Mouse (Mus musculus) limb, embryonic 11.5 days (tissue): ENCODE measurements around the gene Crb2. TPM values are rescaled to one million over a fixed set of nuclear protein-coding genes. Genes with fewer than 3 reads are reported as not detected.

Experiments
- ATAC-seq: fragments of 200-750 bp; cut with Nextera tagmentation; 2 replicates; pipeline ENCODE4 v1.8.0; 2017; ENCODE audit warnings: low read depth; ENCODE audit not compliant: insufficient number of reproducible peaks, low FRiP score, low TSS enrichment
- DNase-seq: peaks from one replicate; pipeline ENCODE4 v3.0.0-alpha.2; 2015; ENCODE audit warnings: low spot score
- H3K27ac ChIP-seq: fragments of 300-500 bp; sonication (generic); replicated peaks from 2 replicates; pipeline ENCODE4 v1.5.1; 2014; ENCODE audit warnings: low read depth, mild to moderate bottlenecking, low read length
- H3K27me3 ChIP-seq: fragments of 300-500 bp; sonication (generic); 2 replicates; pipeline ENCODE4 v1.6.1; 2014; ENCODE audit warnings: mild to moderate bottlenecking, low read length, mixed read lengths; ENCODE audit not compliant: control insufficient read depth, insufficient read depth
- H3K36me3 ChIP-seq: fragments of 300-500 bp; sonication (generic); 2 replicates; pipeline ENCODE4 v1.6.1; 2014; ENCODE audit warnings: mild to moderate bottlenecking, low read length, moderate library complexity, mixed read lengths; ENCODE audit not compliant: control insufficient read depth, insufficient read depth
- H3K4me1 ChIP-seq: fragments of 300-500 bp; sonication (generic); 2 replicates; pipeline ENCODE4 v1.6.1; 2014; ENCODE audit warnings: low read length, mixed read lengths; ENCODE audit not compliant: control insufficient read depth, insufficient read depth
- H3K4me2 ChIP-seq: fragments of 300-500 bp; sonication (generic); 2 replicates; pipeline ENCODE4 v1.6.1; 2014; ENCODE audit warnings: low read depth, mild to moderate bottlenecking, moderate library complexity; ENCODE audit not compliant: severe bottlenecking
- H3K4me3 ChIP-seq: fragments of 300-500 bp; sonication (generic); 2 replicates; pipeline ENCODE4 v1.5.1; 2014; ENCODE audit warnings: low read depth, low read length
- H3K9ac ChIP-seq: fragments of 300-500 bp; sonication (generic); 2 replicates; pipeline ENCODE4 v1.6.1; 2014; ENCODE audit warnings: mild to moderate bottlenecking, low read length
- H3K9me3 ChIP-seq: fragments of 300-500 bp; sonication (generic); 2 replicates; pipeline ENCODE4 v1.6.1; 2016; ENCODE audit warnings: low read length; ENCODE audit not compliant: control insufficient read depth
- WGBS: fragments of 180-500 bp; shearing (Covaris S2); extraction: QIAGEN DNeasy Blood & Tissue Kit; methylation state at CpG from one replicate; pipeline ENCODE4 v1.1.7; 2014; 5-methylcytosine and 5-hydroxymethylcytosine counted together
- polyA plus RNA-seq: library from polyadenylated mRNA; unstranded; fragments of >200 nt; fragmentation: Nextera tagmentation; extraction: Ambion mirVana; gene quantifications from 2 replicates; pipeline ENCODE4 v1.2.1, GENCODE M21; 2014

Gene Crb2
- polyA plus RNA-seq = 0.80 and 0.82 TPM in 2 replicates

DNA sequence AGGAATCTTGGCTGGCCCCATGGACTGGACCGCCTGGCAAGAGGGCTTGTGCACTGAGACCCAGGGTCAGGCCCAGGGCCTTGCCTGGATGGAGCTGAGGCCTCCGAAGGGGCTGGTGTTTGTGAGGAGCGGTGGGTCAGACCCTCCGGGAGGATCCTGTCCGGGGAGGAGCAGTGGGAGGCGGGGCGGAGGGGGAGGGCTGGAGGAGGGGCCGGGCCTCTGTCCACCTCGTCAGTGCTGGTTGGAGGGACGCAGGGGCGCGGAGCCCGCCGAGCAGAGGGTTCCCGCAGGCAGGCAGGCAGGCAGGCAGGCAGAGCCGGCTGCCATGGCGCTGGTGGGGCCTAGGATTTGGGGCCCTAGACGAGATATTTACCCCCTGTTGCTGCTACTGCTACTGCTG, at the start of gene Crb2:
Gene Crb2, plus strand, starts transcription at position 234 of the 400 bp plus-strand sequence.
- Histone ChIP-seq H3K27me3 (peaks cover 5% of the 10 kb centered on the region; the same call in 1 of the 2 replicates), H3K9me3 (no peaks in the 10 kb centered on the region), H3K4me3 (peak within 1 kb of the TSS; percentile 24), H3K9ac (no peak within 1 kb of the TSS), H3K4me2 (peak within 1 kb of the TSS; percentile 50), H3K36me3 (no peaks in the 10 kb centered on the region; the same call in 1 of the 2 replicates), H3K4me1 (peaks cover 37% of the 10 kb centered on the region), H3K27ac (no peak within 1 kb of the TSS)
- 1% methylated on average over 17 of the region's 18 CpGs for WGBS
- DNase-seq = peak; percentile 72
- ATAC-seq = peak; percentile 8; the same call in 1 of the 2 replicates

GRCm38 (mm10) chr2:37731241-37731801, 44.7 kb upstream of the Crb2 start:
- ATAC-seq (no peak), DNase-seq (no peak)
- no peak overlapping the region for H3K9ac ChIP-seq
- 88% methylated on average over 5 of the region's 5 CpGs for WGBS
- no peak overlapping the region for H3K4me2 ChIP-seq
- H3K9me3 ChIP-seq = no peaks in the 10 kb centered on the region
- no peak overlapping the region for H3K27ac ChIP-seq
- no peak overlapping the region for H3K4me3 ChIP-seq
- H3K27me3 ChIP-seq = no peaks in the 10 kb centered on the region
- H3K36me3 ChIP-seq = no peaks in the 10 kb centered on the region
- peaks cover 4% of the 10 kb centered on the region; the same call in 1 of the 2 replicates for H3K4me1 ChIP-seq

- no peak overlapping the region for H3K4me2 ChIP-seq
- DNase-seq (no peak), ATAC-seq (no peak)
- H3K9me3 ChIP-seq = no peaks in the 10 kb centered on the region
- H3K4me1 ChIP-seq = peaks cover 4% of the 10 kb centered on the region; the same call in 1 of the 2 replicates
- 0 out of 2 replicates have a peak overlapping the region, but pooled peaks have one; percentile 39 for H3K9ac ChIP-seq
- no peak overlapping the region for H3K4me3 ChIP-seq
- H3K27ac ChIP-seq = no peak overlapping the region
- no peaks in the 10 kb centered on the region for H3K36me3 ChIP-seq
- H3K27me3 ChIP-seq = no peaks in the 10 kb centered on the region
- WGBS = 26% methylated on average over 17 of the region's 17 CpGs
Measured at GRCm38 (mm10) chr2:37734979-37735806, 40.9 kb upstream of the Crb2 start.

DNA sequence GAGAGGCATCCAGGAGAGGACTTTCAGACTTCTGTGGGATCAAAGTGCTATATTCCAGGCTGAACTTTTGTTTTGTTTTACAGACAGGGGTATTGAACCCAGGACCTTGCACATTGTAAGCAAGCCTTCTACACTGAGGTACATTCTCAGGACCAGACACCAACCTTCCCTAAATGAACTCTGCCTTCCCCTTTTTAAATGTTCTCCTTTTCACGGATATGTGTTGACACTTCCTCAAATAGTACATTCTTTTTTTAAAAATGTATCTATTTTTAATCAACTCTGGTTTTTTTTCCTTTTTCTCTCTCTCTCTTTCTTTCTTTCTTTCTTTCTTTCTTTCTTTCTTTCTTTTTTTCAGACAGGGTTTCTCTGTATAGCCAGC, 40.3 kb upstream of the Crb2 start:
- H3K9ac ChIP-seq = 0 out of 2 replicates have a peak overlapping the region, but pooled peaks have one; percentile 39
- DNase-seq (no peak), ATAC-seq (no peak)
- no peak overlapping the region for H3K4me3 ChIP-seq
- H3K27ac ChIP-seq = no peak overlapping the region
- H3K36me3 ChIP-seq = no peaks in the 10 kb centered on the region
- H3K9me3 ChIP-seq = no peaks in the 10 kb centered on the region
- H3K27me3 ChIP-seq = no peaks in the 10 kb centered on the region
- no peak overlapping the region for H3K4me2 ChIP-seq
- H3K4me1 ChIP-seq = peaks cover 4% of the 10 kb centered on the region; the same call in 1 of the 2 replicates
- 67% methylated on average over 1 of the region's 1 CpGs for WGBS

GRCm38 (mm10) chr2:37741806-37742554, 34.1 kb upstream of the Crb2 start:
- ATAC-seq (no peak), DNase-seq (no peak)
- Histone ChIP-seq H3K9me3 (no peaks in the 10 kb centered on the region), H3K9ac (no peak overlapping the region), H3K27ac (no peak overlapping the region), H3K27me3 (no peaks in the 10 kb centered on the region), H3K4me2 (no peak overlapping the region), H3K36me3 (no peaks in the 10 kb centered on the region), H3K4me1 (no peaks in the 10 kb centered on the region; the same call in 1 of the 2 replicates), H3K4me3 (no peak overlapping the region)
- 82% methylated on average over 20 of the region's 20 CpGs for whole genome bisulfite sequencing

DNA sequence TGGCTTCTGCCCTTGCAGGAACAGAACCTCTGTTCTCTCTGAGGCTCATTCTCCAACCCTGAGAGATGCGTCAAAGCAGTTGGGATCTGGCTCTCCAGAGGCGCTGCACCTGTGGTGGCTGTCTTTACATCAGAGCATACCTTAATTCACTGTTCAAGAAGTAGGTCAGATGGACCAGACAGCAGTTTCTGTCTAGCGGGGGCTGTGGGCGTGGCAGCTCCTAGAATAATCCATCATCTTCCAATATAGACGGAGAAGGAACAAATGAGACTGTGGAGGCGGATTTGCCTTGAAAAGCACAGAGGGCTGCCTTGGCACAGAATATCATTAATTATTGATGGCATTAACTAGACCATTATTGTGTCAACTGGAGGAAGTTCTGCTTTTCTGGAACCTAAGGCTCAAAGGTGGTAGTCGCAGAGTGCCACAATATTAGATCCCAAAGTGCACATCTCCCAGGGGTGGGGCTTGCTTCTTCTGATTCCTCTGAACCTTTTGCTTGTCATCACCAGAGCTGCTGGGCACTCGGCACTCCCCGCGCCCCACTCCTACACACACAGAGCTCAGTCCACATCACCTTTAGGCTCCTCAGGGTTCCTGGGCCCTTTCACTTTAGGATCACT, 31.2 kb upstream of the Crb2 start:
- DNase-seq (no peak), ATAC-seq (no peak)
- Histone ChIP-seq H3K4me2 (no peak overlapping the region), H3K36me3 (no peaks in the 10 kb centered on the region), H3K27ac (no peak overlapping the region), H3K4me3 (no peak overlapping the region), H3K27me3 (no peaks in the 10 kb centered on the region), H3K9ac (no peak overlapping the region), H3K4me1 (peaks cover 13% of the 10 kb centered on the region), H3K9me3 (no peaks in the 10 kb centered on the region)
- 90% methylated on average over 10 of the region's 10 CpGs for WGBS

- peaks cover 13% of the 10 kb centered on the region for H3K4me1 ChIP-seq
- no peak overlapping the region for H3K4me2 ChIP-seq
- ATAC-seq (no peak), DNase-seq (no peak)
- no peaks in the 10 kb centered on the region for H3K36me3 ChIP-seq
- no peak overlapping the region for H3K9ac ChIP-seq
- H3K27ac ChIP-seq = no peak overlapping the region
- H3K4me3 ChIP-seq = no peak overlapping the region
- no peaks in the 10 kb centered on the region for H3K27me3 ChIP-seq
- H3K9me3 ChIP-seq = no peaks in the 10 kb centered on the region
- WGBS = 75% methylated on average over 5 of the region's 5 CpGs
Measured at GRCm38 (mm10) chr2:37746293-37747049, 29.6 kb upstream of the Crb2 start.
